Mouse (Mus musculus) CD4-positive helper T cell, adult 2 months (primary cell): Measurements from ENCODE around the gene Olfr55.
"Not testable (repeated sequence)": the region's sequence is repeated elsewhere in the genome, so short reads cannot be mapped to it uniquely, and the experiment has no call there.

Source experiments
- DNase-seq: peaks from one replicate; pipeline ENCODE4 v3.0.0-alpha.2; 2012; ENCODE audit warnings: low read depth, missing footprints, low spot score

The Olfr55 gene

GRCm38 (mm10) chr17:33168147-33168546 is at the start of gene Olfr55:
Gene Olfr55, plus strand, starts transcription at chr17:33168447.
- not testable (repeated sequence) for DNase-seq

- no peak for DNase-seq
These were observed 43.7 kb upstream of the Olfr55 start for GRCm38 (mm10) chr17:33124546-33124945.

- no peak for DNase-seq
These were observed 42.0 kb upstream of the Olfr55 start for GRCm38 (mm10) chr17:33126257-33126656.

DNA sequence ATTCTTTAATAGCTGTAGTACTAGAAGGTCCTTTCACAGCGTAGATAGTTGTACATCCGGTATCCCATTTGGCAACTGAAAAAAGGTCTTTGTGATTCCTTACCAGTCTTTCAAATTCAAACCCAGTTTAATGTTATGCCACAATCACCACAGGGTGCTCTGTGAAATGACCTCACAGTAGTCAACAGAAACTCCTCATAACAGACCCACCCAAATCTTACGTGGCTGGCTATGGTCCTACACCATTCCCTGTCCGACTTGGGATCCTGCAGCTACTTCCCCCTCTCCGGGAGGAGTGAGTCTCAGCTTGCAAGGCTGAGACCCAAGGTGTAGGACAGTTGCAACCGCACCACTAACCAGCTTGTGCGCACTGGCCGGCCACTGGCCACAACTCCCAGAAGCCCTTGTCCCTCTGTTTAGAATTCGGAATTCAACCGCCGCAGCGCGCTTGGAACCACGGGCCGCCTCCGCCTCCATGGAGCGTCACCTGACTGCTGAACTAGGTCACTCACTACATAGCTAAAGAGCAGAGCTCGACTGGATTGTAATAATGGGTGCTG is 28.9 kb upstream of the Olfr55 start, which contains the start of gene Morc2b:
TSS of gene Morc2b (minus strand) at position 423 of the 560 bp plus-strand sequence.
- no peak for DNase-seq

DNA sequence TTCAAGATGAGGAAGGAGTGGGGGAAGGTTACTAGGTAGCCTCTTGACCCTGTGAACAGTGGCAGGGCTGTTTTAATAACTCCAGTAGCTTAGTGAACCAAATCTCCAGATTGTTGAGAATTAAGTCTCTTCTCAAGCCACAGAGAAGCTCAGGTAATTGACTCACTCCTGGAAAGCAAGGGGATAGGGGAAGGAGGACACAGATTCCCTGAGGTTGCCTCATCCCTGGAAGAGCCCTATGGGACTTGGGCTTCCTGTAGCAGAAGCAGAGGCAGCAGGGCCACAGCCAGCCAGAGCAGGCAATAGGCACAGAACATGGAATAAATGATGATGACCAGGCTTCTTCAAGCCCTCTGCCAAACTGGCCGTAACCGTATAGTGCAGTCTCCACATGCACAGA is 22.8 kb downstream of the Olfr55 start, which contains the start of gene Olfr239:
TSS of gene Olfr239 (plus strand) at position 301 of the 400 bp plus-strand sequence.
- not testable (repeated sequence) for DNase-seq

- DNase-seq: no peak
These were observed 53.3 kb downstream of the Olfr55 start, which contains the start of gene Olfr1564 for GRCm38 (mm10) chr17:33221590-33221989. Gene Olfr1564, minus strand, starts transcription at chr17:33221690.
